Mouse (Mus musculus) liver, adult (tissue): ENCODE data around the gene Cyp4b1.
"Not testable (repeated sequence)": the region's sequence is repeated elsewhere in the genome, so short reads cannot be mapped to it uniquely, and the experiment has no call there.

Experiments used
- GATA4 ChIP-seq: IDR thresholded peaks from 2 replicates; pipeline ENCODE4 v1.6.1; 2014; ENCODE audit warnings: mild to moderate bottlenecking, low read length; ENCODE audit not compliant: insufficient replicate concordance

Cyp4b1 gene

DNA sequence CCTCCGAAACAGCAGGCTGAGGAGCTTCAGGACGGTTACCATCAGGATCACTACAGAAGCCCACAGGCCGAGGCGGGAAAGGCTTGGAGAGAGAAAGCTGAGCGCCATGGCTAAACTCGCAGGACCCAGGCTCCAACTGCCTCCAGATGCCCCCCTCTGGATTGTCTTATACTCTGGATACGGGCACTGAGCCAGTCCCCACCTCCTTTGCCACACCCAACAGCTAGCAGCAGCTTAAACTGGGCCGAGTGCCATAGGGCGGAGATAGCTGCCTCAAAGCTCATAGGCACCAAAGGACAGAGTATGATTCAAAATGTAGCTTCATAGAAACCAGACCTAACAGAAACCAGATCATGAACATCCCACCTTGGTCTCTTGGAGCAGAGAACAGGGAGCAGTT is at the start of gene Cyp4b1:
Cyp4b1 (minus strand) TSS at position 144 of the 400 bp plus-strand sequence.
- TF ChIP-seq GATA4 = peak; percentile 75; the same call in 1 of the 2 replicates

DNA sequence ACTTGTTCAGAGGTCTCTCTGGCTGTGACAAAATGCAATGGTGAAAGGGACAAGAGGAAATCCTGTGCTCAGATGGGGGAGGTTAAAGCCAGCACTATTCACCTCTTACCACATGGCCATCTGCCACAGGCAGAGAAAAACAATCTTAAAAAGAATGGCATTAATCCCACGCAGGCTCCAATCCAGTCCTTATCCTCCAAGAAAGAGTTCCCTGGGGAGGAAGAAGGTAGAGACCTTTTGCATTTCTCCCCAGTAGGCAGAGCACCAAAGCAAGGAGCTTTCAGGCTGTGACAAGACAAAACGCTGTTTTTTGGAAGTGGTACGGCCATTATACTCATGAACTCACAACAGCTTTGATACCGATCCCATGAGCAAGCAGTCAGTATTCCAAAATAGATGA is 38.8 kb upstream of the Cyp4b1 start:
- no peak for TF ChIP-seq GATA4

DNA sequence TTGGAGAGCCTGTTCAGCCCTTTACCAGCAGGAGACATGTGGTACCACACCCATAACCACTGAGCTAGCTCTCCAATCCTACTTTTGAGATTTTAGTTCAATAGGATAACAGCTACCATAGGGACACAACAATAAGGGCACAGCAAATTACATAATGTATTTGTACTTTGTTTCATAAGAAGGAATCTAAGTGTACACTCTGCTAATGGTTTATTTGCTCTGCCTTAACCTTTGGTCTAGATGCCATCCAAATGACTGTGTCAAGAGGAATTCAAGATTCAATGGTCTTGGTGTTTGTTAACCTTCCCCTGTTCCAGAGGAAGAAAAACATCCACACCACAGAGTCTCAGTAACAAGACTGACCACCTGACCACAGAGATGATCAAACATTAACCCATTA is 11.7 kb upstream of the Cyp4b1 start:
- TF ChIP-seq GATA4 = no peak

DNA sequence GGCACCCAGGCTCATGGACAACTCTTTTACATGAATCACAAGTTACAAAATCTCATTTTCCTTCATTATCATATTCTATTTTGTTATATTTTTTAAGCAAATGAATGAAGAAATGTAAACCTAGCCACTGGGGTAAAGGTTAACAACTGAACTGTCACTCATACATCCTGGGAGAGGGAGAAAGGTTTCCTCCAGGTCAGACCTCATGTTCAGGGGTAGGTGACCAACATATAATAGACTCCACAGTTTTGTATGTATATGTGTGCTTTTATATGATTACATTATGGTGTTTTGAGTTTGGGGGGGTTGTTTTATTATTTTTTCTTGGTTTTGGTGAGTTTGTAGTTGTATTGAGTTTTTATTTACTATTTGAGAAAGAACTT is 10.3 kb upstream of the Cyp4b1 start:
- TF ChIP-seq GATA4 = no peak

GRCm38 (mm10) chr4:115657104-115657866 is 9.8 kb upstream of the Cyp4b1 start:
- TF ChIP-seq GATA4 = no peak

DNA sequence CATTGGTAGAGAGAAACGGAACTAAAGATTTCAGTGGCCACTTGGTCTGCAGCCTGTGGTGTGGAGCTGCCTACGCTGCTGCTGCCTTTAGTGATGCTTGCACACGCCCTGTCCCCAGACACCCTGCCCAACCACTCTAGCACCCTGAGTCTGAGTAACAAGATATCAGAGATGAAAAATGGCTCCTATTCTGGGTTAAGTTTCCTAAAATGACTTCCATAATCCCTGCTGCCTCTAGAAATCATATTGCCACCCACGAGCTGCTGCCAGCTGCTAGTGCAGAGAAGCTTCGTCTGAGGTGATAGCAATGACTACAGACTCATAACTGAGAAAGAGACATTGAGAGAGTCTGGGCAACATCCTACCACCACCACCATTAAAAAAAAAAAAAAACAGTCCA is 3.3 kb upstream of the Cyp4b1 start:
- no peak for TF ChIP-seq GATA4

GRCm38 (mm10) chr4:115649344-115649743 is 1.8 kb upstream of the Cyp4b1 start:
- no peak for TF ChIP-seq GATA4

- TF ChIP-seq GATA4 = no peak
Measured at GRCm38 (mm10) chr4:115648752-115649151, 1.2 kb upstream of the Cyp4b1 start.

GRCm38 (mm10) chr4:115645371-115645770 is 2.2 kb downstream of the Cyp4b1 start:
- no peak for TF ChIP-seq GATA4

DNA sequence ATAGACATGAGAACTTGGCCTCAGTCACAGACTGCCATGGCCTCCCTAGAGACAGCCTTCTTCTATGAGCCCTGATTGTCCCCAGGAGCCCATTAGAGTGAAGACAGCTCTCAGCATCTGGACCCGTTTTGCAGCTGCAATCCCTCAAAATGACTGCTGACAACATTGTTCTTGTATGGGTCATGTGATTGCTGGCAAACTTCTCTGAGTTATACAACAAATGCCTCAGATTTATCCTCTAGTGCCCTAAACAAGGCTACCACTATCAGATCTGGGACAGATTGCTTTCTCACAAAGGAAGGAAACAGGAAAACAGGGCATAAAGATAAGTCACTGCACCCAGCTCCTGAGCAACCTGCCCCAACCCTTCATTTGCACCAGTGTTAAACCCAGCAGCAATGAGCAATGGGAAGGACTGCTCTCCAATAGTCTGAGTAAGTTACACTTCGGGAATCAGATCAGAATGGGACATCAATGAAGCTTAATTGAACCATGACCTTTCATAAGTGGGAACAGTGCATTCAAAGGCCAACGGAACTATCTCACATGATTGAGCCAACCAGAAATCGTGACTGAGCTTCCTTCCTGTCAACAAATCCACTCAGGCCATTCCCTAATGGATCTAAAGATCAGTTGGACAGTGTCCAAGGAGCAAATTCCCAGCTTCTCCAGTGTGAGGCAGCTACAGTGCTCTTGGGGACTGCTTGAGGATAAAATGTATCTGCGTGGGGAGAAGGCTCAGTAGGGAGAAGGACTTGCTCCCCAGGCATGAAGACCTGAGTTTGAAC is 4.4 kb downstream of the Cyp4b1 start:
- peak; percentile 91 for TF ChIP-seq GATA4

- no peak for TF ChIP-seq GATA4
Measured at GRCm38 (mm10) chr4:115614005-115614404, 33.5 kb downstream of the Cyp4b1 start.

DNA sequence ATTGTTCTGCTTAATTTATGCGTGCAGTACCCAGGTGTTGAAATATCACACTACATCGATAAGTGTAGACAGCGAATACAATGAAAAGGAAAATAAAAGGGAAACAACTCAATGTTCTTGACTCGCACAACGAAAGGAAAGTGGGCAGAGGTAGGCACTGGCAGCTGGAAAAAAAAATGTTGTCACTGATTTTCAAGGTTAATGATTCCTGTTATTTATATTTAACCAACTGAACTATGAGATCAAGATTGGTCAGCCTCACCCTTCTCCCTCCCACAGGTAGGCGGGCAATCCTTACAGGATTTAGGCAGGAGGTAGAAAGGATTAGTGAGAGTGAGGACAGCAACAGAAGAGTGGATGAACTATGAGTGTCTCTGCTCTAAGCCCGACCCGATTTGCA is 46.9 kb downstream of the Cyp4b1 start, which contains the start of gene Cyp4a32:
Cyp4a32 (plus strand) TSS at position 359 of the 400 bp plus-strand sequence.
- not testable (repeated sequence) for TF ChIP-seq GATA4

DNA sequence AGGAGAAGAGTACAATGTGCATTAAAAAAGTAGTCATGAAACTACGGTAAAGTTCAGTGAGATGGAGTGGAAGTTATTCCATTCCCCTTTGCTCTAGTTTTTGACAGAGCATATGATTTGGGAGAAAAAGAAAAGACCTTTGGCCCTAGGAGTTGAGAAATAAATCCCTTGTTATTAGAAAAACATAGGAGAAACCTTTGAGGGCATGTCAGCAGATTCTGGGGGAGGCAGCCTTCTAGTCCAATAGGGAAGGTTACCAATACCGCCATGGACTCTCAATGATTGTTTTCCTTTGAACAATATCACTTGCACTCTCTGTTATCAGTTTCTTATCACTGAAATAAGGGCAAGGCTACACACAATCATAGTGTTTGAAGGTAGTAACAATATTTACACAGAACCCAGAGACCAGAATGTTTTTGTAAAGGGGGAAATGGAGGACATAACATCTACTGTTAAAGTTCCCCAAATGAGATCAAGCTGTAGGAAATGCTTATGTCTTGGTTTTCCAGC is 50.6 kb downstream of the Cyp4b1 start:
- TF ChIP-seq GATA4 = peak; percentile 96

GRCm38 (mm10) chr4:115596357-115596756 is 51.2 kb downstream of the Cyp4b1 start:
- TF ChIP-seq GATA4 = no peak

- peak; percentile 67; the same call in 1 of the 2 replicates for TF ChIP-seq GATA4
Measured at GRCm38 (mm10) chr4:115583036-115583435, 64.5 kb downstream of the Cyp4b1 start.

DNA sequence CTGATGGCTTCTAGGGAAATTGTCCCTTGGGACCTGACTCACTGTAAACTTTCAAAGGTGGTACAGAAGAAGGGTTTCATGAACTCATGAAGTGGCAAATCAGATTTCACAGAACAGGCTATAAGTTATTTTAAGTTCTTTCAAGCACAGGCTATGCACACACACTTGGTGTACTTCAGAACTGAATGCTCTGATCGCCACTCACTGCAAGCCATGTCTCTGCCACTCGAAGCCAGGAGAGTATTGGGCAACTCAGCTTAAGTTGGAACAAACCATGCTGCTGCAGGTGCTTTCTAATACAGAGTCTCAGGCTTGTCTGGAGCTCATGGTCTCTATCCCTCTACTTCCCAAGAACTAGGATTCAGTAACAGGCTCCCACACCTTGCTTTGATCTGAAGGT is 71.7 kb downstream of the Cyp4b1 start:
- no peak for TF ChIP-seq GATA4
